Mouse (Mus musculus) liver, adult 2 months (tissue): ENCODE measurements around the gene Gm7138. TPM values are rescaled to one million over a fixed set of nuclear protein-coding genes. Genes with fewer than 3 reads are reported as not detected.
"Not testable (repeated sequence)": the region's sequence is repeated elsewhere in the genome, so short reads cannot be mapped to it uniquely, and the experiment has no call there.

Experiments used
- DNase-seq: peaks from one replicate; pipeline ENCODE4 v3.0.0-alpha.2; 2011; ENCODE audit warnings: low read depth, low spot score; ENCODE audit errors: extremely low read depth
- H3K27ac ChIP-seq: fragments of 200-500 bp; replicated peaks from 2 replicates; pipeline ENCODE4 v1.5.1; 2012; ENCODE audit warnings: low read depth, mild to moderate bottlenecking, control low read depth, inconsistent platforms, low read length; ENCODE audit not compliant: insufficient read depth
- H3K27me3 ChIP-seq: fragments of 200-500 bp; 2 replicates; pipeline ENCODE4 v1.6.1; 2012; ENCODE audit warnings: mild to moderate bottlenecking, moderate library complexity, low read length, inconsistent platforms; ENCODE audit not compliant: control insufficient read depth, insufficient read depth
- H3K36me3 ChIP-seq: fragments of 200-500 bp; 2 replicates; pipeline ENCODE4 v1.6.1; 2012; ENCODE audit warnings: low read length, inconsistent platforms; ENCODE audit not compliant: control insufficient read depth, insufficient read depth
- H3K4me1 ChIP-seq: fragments of 200-500 bp; 2 replicates; pipeline ENCODE4 v1.6.1; 2011; ENCODE audit warnings: low read length; ENCODE audit not compliant: control insufficient read depth, insufficient read depth
- H3K4me3 ChIP-seq: fragments of 200-500 bp; 2 replicates; pipeline ENCODE4 v1.5.1; 2011; ENCODE audit warnings: low read depth, mild to moderate bottlenecking, control low read depth, low read length, moderate library complexity; ENCODE audit not compliant: insufficient read depth
- H3K79me2 ChIP-seq: fragments of 200-500 bp; 2 replicates; pipeline ENCODE4 v1.6.1; 2012; ENCODE audit warnings: inconsistent platforms, mild to moderate bottlenecking, low read length, moderate library complexity; ENCODE audit not compliant: control insufficient read depth, insufficient read depth
- H3K9ac ChIP-seq: fragments of 200-500 bp; 2 replicates; pipeline ENCODE4 v1.6.1; 2012; ENCODE audit warnings: low read depth, mild to moderate bottlenecking, control low read depth, inconsistent platforms, low read length
- CTCF ChIP-seq: fragments of 200-500 bp; IDR thresholded peaks from 2 replicates; pipeline ENCODE4 v1.5.1; 2011; ENCODE audit warnings: low read depth, low read length, control low read depth
- POLR2A ChIP-seq: fragments of 200-500 bp; IDR thresholded peaks from 2 replicates; pipeline ENCODE4 v1.6.1; 2011; ENCODE audit warnings: low read length, control low read depth; ENCODE audit not compliant: insufficient read depth; ENCODE audit errors: extremely low read depth
- WGBS: fragments of 180-500 bp; shearing (Covaris S2); methylation state at CpG from one replicate; pipeline ENCODE4 v1.1.7; 2018; 5-methylcytosine and 5-hydroxymethylcytosine counted together
- polyA plus RNA-seq: library from polyadenylated mRNA; depleted of rRNA; stranded (reverse); fragments of >200 nt; gene quantifications from 2 replicates; pipeline ENCODE4 v1.2.3, GENCODE M21; 2012
- total RNA-seq: library from RNA; depleted of rRNA; stranded (reverse); fragments of >200 nt; gene quantifications from 2 replicates; pipeline ENCODE4 v1.2.3, GENCODE M21; 2014

Gene Gm7138
- total and polyA plus RNA-seq, 2 experiments, result not detected

DNA sequence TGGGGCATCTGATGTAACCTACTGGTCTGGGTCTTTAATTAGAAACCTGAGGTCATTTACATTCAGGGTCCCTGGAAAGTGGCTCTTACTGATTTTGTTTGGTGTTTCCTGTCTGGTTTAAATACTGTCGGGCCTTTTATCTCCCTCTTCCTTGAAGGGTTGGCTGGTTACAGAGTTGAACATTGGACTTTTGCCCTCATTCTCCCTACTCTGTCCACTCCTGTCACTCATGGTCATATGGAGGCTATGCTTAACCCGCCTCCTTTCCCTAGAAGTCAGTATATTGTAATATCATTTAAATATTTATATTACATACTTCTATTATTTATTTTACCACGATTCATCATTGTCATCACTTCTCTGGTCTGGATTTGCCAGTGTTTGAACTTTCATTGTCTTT lies 27.4 kb upstream of the Gm7138 start:
- TF ChIP-seq CTCF (no peak), POLR2A (no peak)
- no peaks in the 10 kb centered on the region for H3K36me3 ChIP-seq
- no peaks in the 10 kb centered on the region for H3K27me3 ChIP-seq
- H3K9ac ChIP-seq, result no peak overlapping the region
- WGBS, result 49% methylated on average over 3 of the region's 3 CpGs
- no peak overlapping the region for H3K27ac ChIP-seq
- no peak overlapping the region for H3K4me3 ChIP-seq
- H3K79me2 ChIP-seq, result no peaks in the 10 kb centered on the region
- peak; percentile 15 for DNase-seq
- H3K4me1 ChIP-seq, result no peaks in the 10 kb centered on the region

- Histone ChIP-seq H3K27me3 (no peaks in the 10 kb centered on the region), H3K36me3 (no peaks in the 10 kb centered on the region), H3K79me2 (no peaks in the 10 kb centered on the region), H3K4me3 (no peak within 1 kb of the TSS), H3K27ac (no peak within 1 kb of the TSS), H3K9ac (no peak within 1 kb of the TSS), H3K4me1 (no peaks in the 10 kb centered on the region)
- 80% methylated on average over 8 of the region's 8 CpGs for WGBS
- TF ChIP-seq POLR2A (no peak), CTCF (no peak)
- no peak for DNase-seq
Observed at GRCm38 (mm10) chr10:77798921-77799508, 22.3 kb upstream of the Gm7138 start, which contains the start of gene Gm19668. Gene Gm19668 (minus strand): TSS chr10:77799133.

DNA sequence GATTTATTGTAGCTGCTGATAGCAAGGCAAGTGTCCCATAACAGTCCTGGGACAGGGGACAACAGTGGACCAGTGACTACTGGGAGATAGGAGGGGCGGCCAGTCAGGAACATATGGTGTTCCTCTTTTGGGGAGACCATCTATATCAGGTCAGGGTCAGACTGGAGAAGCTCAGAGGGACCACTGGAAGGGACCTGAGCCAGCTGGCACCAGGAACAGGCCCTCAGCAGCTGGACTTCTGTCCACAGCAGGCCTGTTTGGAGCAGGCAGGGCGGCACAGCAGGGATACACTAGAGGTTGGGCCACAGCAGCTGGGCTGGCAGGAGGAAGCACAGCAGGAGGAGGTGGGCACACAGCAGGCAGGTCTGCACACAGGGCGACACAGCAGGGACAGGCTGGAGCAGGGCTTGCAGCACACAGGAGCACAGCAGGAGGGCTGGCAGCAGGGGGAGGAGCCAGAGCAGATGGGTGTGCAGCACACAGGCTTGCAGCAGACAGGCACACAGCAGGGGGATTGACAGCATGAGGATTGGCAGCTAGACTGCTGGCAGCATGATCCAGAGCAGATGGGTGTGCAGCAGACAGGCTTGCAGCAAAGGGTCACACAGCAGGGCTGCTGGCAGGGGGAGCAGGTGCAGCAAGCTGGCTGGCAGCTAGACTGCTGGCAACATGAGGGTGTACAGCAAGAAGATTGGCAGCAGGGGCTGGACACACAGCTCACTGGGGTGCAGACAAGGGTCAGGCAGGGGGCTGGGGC lies 21.6 kb upstream of the Gm7138 start:
- not testable (repeated sequence) for H3K4me1 ChIP-seq, H3K36me3 ChIP-seq, H3K27me3 ChIP-seq, H3K27ac ChIP-seq, H3K9ac ChIP-seq, H3K79me2 ChIP-seq, H3K4me3 ChIP-seq, DNase-seq
- 69% methylated on average over 3 of the region's 3 CpGs for WGBS

DNA sequence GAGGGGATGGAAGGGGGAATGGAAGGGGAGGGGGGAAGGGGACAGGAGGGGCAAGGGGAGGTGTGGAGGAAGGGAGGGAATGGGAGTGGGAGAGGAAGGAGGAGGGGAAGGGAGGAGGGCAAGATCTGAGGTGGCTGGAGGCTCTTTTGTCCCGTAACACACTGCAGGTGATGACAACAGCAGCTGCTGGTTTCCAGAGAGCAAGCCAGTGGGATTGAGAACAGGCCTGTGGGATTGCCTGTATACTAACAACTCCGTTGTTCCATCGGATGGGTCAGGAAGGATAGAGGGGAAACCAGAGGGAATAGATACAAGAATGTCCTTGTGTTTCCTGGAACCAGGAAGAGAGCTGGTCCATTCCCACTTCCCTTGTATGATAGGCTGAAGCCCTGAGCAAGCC lies 20.9 kb upstream of the Gm7138 start:
- H3K36me3 ChIP-seq, result no peaks in the 10 kb centered on the region
- H3K27ac ChIP-seq, result no peak overlapping the region
- no peak overlapping the region for H3K9ac ChIP-seq
- no peaks in the 10 kb centered on the region for H3K4me1 ChIP-seq
- no peak for TF ChIP-seq POLR2A
- TF ChIP-seq CTCF, result no peak
- DNase-seq, result no peak
- H3K4me3 ChIP-seq, result no peak overlapping the region
- no peaks in the 10 kb centered on the region for H3K27me3 ChIP-seq
- 35% methylated on average over 3 of the region's 3 CpGs for WGBS
- H3K79me2 ChIP-seq, result no peaks in the 10 kb centered on the region

- no peak within 1 kb of the TSS for H3K4me3 ChIP-seq
- TF ChIP-seq CTCF (no peak), POLR2A (no peak)
- no peaks in the 10 kb centered on the region for H3K79me2 ChIP-seq
- 51% methylated on average over 2 of the region's 2 CpGs for WGBS
- H3K27ac ChIP-seq, result no peak within 1 kb of the TSS
- H3K4me1 ChIP-seq, result no peaks in the 10 kb centered on the region
- H3K9ac ChIP-seq, result no peak within 1 kb of the TSS
- no peaks in the 10 kb centered on the region for H3K36me3 ChIP-seq
- DNase-seq, result no peak
- no peaks in the 10 kb centered on the region for H3K27me3 ChIP-seq
Observed at GRCm38 (mm10) chr10:77794976-77795375, 18.2 kb upstream of the Gm7138 start, which contains the start of gene Gm9639. Gene Gm9639 (minus strand): TSS chr10:77795076.

- no peaks in the 10 kb centered on the region for H3K4me1 ChIP-seq
- DNase-seq, result no peak
- H3K9ac ChIP-seq, result no peak overlapping the region
- no peak overlapping the region for H3K27ac ChIP-seq
- H3K4me3 ChIP-seq, result no peak overlapping the region
- 75% methylated on average over 2 of the region's 2 CpGs for WGBS
- no peaks in the 10 kb centered on the region for H3K36me3 ChIP-seq
- no peak for TF ChIP-seq POLR2A
- TF ChIP-seq CTCF, result no peak
- no peaks in the 10 kb centered on the region for H3K79me2 ChIP-seq
- no peaks in the 10 kb centered on the region for H3K27me3 ChIP-seq
Observed at GRCm38 (mm10) chr10:77788621-77789020, 11.9 kb upstream of the Gm7138 start.

DNA sequence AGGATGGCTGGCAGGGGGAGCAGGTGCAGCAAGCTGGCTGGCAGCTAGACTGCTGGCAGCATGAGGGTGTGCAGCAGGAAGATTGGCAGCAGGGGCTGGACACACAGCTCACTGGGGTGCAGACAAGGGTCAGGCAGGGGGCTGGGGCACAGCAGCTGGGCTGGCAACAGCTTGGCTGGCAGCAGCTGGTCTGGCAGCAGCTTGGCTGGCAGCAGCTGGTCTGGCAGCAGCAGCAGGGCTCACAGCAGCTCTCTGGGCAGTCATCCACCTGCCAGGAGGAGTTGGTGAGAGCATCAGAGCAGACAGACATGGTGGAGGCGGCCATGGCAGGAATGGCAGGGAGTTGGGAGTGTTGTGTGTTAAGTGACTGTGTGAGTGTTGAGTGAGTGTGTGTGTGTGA lies 11.1 kb upstream of the Gm7138 start, which contains the start of gene Gm7137:
Gm7137 (minus strand) TSS at position 325 of the 400 bp plus-strand sequence.
- WGBS, result 36% methylated on average over 1 of the region's 1 CpGs
- H3K36me3 ChIP-seq, H3K79me2 ChIP-seq, H3K9ac ChIP-seq, H3K27me3 ChIP-seq, H3K4me3 ChIP-seq, DNase-seq, H3K27ac ChIP-seq, H3K4me1 ChIP-seq: not testable (repeated sequence)

GRCm38 (mm10) chr10:77783396-77783795 lies 6.7 kb upstream of the Gm7138 start:
- H3K27me3 ChIP-seq, DNase-seq, H3K4me3 ChIP-seq, H3K27ac ChIP-seq, H3K9ac ChIP-seq, H3K79me2 ChIP-seq, H3K4me1 ChIP-seq, H3K36me3 ChIP-seq: not testable (repeated sequence)
- 98% methylated on average over 3 of the region's 3 CpGs for WGBS
